Mouse (Mus musculus) urinary bladder, postnatal 14 days (tissue): Measurements from ENCODE around the gene Zdhhc17.

Experiments
- DNase-seq: peaks from one replicate; pipeline ENCODE4 v3.0.0; 2021; ENCODE audit warnings: low spot score

Gene Zdhhc17

DNA sequence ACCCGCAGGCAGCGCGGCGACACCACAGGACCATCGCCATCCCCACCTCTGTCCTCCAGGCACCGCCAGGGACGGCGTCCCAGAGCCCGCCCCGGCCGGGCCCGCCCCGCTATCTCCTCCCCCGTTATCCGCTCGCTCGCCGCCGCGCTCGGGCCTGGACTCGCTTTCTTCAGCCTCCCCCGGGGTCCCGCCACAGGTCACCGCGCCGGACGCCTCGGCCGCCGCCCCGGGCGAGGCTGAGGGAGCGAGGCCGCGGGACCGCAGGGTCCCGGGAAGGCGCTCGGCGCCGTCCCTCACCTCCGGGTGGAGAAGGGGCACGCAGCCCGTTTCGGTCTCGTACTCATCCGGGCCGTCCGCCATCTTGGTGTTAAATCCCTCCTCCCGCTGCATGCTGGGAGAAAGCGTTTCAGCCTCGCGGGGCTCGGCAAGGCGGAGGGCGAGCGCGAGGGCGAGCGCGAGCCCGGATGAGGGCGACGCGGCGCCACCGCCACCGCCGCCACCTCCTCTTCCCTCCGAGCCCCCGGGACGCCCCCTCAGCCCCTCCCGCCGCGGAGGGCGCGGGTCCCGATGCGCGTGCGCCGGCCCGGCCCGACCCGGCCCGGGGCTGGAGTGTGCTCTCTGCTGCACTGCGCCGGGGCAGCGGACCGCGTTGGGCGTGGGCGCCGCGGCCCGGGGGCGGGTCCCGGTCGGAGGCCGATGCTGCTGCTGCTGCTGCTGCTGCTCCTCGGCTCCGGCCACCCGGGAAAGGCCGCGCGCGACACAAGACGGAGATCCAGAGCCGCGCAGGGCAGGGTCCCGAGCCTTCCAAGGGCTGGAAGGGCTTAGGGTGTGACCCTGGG lies at the start of gene Zdhhc17:
Gene Zdhhc17, minus strand, starts transcription at position 500 of the 839 bp plus-strand sequence.
- peak; percentile 86 for DNase-seq

DNA sequence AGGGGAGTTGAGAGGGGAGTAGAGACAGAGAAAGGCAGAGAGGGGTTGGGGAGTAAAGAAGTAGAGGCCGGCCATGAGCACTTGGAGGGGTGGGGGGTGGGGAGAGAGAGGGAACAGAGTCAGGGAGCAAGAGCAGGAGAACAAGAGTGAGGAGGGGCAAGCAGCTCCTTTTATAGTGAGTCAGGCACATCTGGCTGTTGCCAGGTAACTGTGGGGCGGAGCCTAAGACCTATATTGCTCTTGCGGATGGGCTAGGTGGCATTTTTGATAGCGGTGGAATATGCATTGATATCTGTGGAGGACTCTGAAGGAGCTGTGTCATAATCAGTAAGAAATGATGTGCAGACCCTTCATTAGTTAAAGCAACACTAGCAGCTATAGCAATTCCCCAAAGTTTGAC lies 45.8 kb upstream of the Zdhhc17 start:
- no peak for DNase-seq

DNA sequence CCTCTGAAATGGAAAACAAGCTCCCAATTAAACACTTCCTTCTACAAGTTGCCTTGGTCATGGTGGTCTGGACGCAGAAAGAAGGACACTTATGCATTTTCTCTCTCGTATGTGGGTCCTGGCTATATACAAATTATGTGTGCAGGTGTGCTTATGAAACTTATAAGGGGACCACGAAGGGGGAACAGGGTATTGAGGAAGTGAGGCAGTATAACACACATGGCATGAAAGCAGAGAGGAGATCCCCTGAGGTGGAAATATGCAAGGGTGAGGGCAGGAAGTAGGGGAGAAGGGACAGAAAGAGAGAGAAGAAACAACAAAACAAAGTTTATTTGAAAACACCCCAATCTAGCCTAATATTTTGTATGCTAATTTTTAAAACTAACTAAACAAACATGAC lies 41.7 kb upstream of the Zdhhc17 start:
- DNase-seq = no peak

DNA sequence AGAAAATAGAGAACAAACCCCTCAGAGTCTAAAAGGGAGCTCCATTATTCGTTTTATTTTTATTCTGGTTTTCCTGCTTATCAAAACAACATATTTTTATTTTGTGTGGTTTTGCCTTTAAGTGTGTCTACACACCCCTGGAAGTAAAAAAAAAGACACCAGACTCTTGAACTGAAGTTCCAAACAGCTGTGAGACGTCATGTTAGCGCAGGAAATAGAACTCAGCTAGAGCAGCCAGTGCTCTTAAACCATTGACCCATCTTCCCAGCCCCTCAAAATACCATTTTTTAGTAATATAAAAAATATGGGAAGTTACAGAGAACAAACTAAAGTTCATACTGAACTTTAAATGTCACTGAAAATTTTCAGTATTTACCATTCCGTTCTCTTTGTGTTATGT lies 40.6 kb upstream of the Zdhhc17 start:
- no peak for DNase-seq

DNA sequence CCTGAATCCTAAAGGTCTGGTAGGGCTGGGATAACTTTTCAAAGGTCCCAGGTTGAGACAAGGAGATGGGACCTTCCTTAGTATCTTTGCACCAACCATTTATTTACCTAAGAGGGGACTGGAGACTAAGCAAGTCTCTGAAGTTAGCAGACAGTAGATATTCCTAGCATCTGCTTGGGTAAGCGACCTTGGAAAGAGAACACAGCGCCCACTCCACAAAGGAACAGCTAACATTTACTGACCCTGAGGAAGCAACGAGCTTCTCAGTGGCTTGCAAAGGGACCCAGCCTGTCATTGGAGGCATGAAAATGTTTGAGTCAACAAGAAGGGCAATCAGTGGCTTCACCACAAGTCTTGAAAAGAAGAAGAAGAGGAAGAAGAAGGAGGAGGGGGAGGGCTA lies 40.1 kb upstream of the Zdhhc17 start:
- DNase-seq = no peak

DNA sequence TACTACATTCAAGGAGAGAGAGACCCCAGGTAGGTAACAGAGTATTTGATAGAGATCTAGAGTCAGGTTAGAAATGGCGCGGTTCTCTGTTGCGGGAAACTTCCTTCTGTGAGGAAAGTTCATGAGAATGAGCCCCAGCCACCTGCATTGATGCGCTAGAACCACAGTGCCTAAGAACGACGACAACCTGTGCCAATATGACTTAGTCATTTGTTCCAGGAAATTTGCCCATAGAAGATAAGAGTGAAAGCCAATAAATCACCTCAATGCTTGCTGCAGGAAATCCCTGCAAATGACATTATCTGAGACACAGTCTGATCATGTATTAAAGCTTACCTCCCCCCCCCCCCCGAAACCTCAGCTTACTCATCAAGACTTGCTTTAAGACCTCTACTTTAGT lies 38.0 kb upstream of the Zdhhc17 start:
- DNase-seq = peak; percentile 19

DNA sequence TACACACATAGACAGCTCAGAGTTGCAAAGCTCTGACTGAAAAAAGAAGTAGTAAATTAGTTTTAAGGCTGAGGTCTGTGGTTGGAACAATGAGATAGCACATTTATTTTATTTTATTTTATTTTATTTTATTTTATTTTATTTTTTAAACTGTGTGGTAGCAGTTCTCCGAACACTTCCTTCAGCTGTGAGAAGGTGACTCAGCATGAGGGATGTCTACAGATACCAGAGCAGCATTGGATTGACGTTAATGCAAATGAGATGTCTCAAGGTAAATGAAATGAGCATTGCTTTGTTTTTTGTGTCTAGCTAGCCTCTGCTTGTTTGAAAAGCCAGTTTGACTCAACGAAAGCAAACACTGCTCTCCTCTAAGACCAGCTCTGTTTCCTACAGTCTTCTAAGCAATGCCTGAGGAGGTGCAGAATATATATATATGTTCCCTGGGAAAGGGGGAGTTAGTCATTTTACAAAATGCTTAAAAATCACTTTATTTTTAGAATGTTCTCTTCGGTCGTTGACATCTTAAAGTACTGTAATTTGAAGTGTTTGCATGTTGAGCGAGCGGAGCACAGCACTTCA lies 30.2 kb upstream of the Zdhhc17 start:
- DNase-seq = no peak

DNA sequence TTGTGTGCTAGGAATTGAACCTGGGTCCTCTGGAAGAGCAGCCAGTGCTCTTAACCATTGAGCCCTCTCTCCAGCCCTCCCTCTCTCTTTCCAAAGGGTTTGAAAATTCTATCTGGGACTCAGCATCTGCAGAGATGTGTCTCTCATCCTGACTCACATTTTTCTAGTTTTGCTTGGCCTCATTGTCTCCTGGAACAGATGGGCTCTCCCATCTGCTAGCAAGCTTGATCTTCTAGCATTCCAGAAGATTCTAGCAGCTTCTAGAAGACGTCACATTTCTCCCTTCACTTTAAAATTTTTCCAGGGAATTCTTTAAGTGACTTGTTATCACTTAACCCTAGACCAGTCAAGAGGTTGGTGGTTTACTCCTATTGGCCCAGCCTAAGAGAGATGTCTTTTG lies 26.9 kb upstream of the Zdhhc17 start:
- DNase-seq = no peak

DNA sequence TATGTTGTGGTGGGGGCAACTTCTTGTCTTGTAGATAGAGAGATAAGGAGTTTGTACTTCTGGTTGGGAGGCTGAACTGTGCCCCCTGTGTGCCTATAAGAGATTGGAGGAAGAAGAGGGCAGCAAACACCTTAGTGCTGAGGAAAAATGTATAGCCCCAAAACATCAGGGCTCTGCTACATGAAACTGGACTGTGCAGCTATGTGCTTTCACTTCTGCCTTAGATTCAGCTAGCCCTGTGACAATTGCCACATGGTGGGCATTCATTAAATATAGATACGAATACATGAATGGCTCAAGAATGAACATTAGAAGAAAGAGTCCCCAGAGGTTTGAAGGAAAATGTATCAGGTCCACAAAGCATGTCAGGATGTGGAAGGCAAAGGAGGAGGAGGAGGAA lies 25.2 kb upstream of the Zdhhc17 start:
- no peak for DNase-seq

DNA sequence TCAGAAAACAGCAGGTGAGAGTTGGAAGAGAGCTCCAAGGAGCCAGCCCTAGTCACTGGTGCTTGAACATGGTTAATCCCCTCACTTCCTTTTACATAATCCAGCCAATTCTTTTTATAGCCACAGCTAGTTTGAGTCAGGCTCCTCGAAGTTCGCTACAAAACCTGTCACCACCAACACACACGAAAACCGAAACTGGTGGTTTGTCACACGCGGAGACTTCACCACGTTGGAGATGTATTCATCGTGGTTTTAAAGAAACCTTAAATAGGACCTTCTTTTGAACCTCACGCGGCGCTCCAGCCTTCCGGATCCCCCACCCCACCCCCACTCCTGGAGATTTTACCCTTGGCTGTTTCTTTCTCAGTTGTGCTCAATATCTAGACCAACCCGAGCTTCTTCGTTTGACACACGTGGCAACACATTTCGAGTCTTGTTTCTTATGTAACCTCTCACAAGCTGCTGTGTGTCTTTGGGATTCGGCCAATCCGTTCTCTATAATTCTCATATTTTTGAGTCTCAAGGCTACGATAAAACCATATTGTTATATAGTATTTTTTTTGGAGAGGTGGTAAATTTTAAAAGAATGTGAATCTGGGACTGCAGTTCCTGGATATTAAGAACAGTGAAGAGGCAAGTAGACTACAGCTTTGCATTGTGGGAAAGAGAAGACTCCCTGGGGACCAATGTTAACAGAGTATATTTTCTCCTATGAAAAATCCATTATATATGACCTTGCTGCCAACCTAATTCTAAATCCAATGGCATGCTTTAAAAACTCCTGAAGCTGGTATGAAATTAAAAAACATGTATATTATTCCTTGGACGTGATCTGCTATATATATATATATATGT lies 21.8 kb upstream of the Zdhhc17 start:
- DNase-seq = no peak

DNA sequence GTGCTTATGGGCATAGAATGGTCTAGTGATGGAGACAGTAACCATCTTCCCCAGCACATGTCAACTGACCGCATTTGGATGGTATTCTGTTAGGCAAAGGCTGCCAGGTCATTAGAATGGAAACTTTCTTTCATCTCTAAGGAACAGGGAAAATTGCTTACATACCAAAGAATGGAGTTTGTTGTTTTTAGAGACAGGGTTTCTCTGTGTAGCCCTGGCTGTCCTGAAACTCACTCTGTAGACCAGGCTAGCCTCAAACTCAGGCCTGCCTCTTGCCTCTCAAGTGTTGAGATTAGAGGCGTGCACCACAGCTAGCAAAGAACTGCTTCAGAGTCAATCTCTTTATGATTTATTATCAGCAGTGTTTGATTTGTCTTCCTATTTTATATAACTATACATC lies 20.9 kb upstream of the Zdhhc17 start:
- DNase-seq = no peak

DNA sequence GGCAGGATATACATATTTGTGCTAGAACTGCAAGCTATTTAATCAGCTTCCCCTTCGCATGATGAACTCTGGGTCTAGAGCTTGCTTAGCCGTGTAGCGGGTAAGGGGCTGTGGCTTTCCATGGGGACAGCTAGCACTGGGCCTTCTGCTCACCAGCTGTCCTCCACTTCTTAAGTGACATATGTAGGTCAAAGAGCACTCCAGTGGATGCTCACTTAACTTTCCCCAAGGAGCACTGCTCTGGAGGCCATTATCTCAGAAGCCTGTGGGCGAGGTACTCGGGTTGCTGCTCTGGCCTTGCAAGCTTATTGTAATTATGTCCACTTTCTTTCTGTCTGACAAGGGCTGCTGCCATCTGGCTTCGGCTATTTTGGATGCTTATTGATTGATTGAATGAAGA lies 16.2 kb upstream of the Zdhhc17 start:
- no peak for DNase-seq

DNA sequence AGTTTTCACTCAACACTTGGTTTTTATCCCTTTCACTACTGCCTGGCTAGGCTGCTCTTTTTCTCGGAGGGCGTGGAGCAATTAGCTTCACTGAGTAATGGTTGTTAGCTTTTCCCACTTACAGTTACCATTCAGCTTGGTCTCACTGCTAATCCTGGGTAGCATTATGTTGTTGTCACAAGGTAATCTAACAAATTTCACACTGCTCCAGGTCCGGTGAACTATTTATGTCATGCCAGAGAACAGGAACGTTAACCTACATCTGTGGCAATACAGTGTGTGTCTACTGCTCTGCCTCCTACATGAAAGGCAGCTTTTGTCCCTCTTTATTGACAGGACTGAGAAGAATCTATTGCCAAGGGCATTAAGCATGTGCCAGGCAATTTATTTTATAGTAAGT lies 14.8 kb upstream of the Zdhhc17 start:
- no peak for DNase-seq

DNA sequence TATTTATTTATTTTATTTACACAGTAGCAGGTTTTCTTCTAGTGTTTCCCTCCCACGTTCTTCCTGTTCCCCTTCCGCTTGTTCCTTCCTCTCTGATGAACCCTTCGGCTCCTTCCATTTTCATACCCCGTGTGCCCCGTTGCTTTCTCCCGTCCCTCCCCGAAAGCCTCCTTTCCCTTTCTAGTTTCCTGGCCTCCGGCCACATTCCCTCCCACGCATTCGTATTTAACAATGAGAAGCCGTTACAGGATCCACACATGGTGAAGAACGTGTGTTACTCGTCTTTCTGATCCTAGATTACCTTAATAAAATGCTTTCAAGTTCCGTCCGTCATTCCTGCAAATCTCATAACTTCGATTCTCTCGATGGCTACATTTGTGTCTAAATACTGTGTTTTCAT lies 4.5 kb upstream of the Zdhhc17 start:
- DNase-seq = no peak

DNA sequence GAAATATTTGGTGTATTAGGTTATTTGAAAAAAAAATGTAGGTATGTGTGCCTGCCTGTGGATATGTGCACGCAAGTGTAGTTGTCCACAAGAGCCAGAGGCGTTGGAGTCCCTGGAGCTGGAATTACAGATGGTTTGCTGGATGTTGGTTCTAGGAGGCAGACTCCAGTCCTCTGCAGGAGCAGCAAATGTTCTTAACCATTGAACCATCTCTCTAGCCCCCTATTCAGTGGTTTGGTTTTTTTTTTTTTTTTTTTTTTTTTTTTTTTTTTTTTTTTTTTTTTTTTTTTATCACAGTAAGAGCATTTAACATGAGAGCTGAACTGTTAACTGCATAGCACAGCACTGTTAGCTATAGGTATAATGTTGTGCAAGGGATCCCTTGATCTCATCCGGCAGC lies 3.3 kb upstream of the Zdhhc17 start:
- no peak for DNase-seq

DNA sequence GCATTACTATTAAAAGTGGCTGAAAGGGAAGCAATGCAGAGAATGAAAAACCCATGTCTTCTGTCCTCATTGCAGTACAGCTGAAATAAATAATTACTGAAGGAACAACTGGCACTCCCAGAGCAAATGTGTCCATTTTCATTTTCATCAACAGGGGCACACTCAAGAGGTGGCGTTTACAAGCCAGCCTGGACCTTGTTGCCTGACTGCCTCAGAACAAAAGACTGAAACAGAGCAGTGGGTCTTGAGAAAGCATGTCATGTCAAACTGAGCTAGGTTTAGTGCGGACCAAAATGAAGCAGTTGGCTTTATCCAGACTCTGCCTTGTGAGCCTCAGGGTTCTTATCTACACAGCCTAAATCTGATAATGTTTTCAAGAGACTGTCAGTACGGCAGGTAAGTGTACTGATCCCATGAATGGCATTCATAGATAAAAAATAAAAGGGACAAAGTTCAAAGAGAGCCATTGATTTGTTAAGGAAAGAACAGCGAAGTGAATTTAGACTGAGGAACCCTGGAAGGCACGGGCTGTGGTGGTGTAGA lies 2.6 kb upstream of the Zdhhc17 start:
- no peak for DNase-seq

DNA sequence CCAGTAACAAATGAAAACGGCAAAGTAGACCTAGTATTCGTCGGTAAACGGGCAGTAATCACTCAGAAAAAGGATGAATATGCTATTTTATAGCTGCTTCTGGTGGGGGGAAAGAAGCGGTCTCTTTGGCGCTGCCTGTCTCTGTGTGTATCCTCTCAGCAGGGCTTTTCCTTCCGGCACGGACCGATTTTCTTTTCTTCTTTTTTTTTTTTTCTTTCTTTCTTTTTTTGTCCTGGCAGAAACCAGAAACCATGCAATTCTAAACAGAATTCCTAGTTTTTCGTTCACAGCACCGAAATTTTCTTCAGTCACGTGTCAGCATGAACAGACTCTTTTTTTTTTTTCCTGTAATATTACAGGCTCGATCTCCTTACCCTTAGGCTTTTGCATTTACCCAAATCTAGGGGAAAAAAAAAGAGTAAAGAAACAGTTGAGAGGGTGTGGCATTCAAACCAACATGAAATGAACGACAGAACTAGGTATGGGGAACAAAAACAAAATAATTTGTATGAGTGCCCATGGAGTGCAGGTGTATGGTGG lies 1.4 kb upstream of the Zdhhc17 start:
- DNase-seq = no peak

DNA sequence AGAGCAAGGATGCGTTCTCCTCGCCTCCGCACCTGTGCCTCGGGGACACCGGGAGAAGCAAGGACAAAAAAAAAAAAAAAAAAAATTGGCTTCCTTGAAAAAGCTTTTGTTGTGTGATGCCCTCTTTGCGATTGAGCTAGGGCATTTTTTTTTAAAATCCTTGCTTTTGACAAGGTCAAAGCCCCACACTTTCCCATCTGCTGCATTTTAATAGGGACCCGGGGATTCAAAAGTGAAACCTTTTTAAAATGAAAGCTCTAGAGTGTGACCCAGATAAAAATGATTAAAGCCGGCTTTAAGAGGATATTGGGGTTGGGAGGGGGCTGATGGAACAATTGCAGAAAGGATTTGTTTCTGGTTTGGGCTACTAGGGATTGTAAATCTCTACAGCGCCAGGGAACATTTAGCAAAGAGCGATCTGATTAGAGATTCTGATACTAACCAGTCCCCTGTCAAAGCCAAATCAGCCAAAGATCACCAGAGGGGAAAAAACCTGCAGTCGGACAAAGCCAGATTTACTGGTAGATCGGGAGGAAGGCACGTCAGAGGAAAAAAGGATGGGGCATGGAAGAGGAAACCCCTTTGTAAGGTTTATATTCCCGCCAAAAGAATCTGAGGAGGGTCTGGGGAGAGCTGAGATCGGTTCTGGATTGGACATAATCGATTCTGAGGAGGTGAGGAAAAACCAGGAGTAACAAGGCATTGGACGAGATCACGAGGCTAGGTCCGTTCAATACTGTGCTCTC lies 713 bp upstream of the Zdhhc17 start:
- no peak for DNase-seq

DNA sequence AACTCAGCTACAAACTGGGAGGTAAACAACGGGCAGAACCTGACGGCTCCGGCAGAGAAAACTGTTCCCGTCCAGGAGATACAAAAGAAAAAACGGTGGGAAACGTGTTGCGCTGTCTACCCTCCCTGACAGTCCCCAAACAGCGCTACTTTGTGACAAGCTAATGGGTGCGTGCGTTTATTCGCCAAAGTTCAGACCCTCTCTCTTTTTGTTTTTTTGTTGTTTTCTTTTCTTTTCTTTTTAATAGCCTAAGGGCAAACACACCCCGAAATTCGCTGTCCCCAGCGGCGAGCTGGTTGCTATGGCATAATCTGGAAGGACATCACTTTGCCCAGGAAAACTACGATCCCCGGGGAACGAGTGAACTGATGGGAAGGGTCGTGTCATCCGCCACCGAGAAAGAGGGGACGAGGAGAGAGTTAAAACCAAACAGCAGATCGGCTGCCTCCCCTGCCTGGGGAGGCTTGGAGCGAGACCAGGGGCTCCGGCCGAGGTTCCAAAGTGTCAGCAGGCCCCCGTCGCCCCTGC lies 763 bp downstream of the Zdhhc17 start:
- DNase-seq = no peak

DNA sequence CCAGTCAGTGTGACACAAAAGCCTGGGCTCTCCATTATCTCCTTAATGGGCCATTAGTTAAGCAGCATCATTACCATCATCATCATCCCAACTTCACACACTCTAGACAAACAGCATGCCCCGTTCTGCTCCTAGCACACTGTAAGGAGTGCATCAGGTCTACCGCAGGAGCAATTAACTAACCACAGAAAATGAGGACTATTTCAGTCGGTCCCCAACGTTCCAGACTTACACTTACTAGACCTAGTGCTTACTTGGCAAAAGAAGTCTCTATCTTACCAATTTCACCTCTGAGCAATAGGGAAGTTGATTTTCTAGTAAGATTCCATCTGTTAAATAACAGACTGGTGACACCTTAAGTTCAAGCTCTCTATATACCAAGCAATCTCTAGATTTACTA lies 2.3 kb downstream of the Zdhhc17 start:
- no peak for DNase-seq
